Mouse (Mus musculus) forebrain, postnatal 0 days (tissue): ENCODE measurements at regions not wholly inside any gene's neighbourhood (a gene's known extent, or its start where the extent isn't known, plus 50 kb on each side); places are given as distances from the start of the nearest gene placed in this dataset.

ENCODE experiments used
- ATAC-seq: fragments of 200-750 bp; cut with Nextera tagmentation; 2 replicates; pipeline ENCODE4 v1.8.0; 2017; ENCODE audit warnings: mild to moderate bottlenecking, moderate library complexity
- DNase-seq: peaks from one replicate; pipeline ENCODE4 v3.0.0-alpha.2; 2015
- H3K27ac ChIP-seq: fragments of 300-500 bp; sonication (generic); 2 replicates; pipeline ENCODE4 v1.5.1; 2014; ENCODE audit warnings: low read depth, mild to moderate bottlenecking, antibody characterized with exemption, low read length, moderate library complexity, mixed read lengths
- H3K27me3 ChIP-seq: fragments of 300-500 bp; sonication (generic); 2 replicates; pipeline ENCODE4 v1.6.1; 2014; ENCODE audit warnings: mild to moderate bottlenecking, low read length, mixed read lengths; ENCODE audit not compliant: insufficient read depth
- H3K36me3 ChIP-seq: fragments of 300-500 bp; sonication (generic); 2 replicates; pipeline ENCODE4 v1.6.1; 2014; ENCODE audit warnings: mild to moderate bottlenecking, moderate library complexity; ENCODE audit not compliant: insufficient read depth
- H3K4me1 ChIP-seq: fragments of 300-500 bp; sonication (generic); 2 replicates; pipeline ENCODE4 v1.6.1; 2014; ENCODE audit warnings: antibody characterized with exemption; ENCODE audit not compliant: insufficient read depth
- H3K4me2 ChIP-seq: fragments of 300-500 bp; sonication (generic); 2 replicates; pipeline ENCODE4 v1.6.1; 2014; ENCODE audit warnings: low read depth, mild to moderate bottlenecking, moderate library complexity
- H3K4me3 ChIP-seq: fragments of 300-500 bp; sonication (generic); 2 replicates; pipeline ENCODE4 v1.5.1; 2014; ENCODE audit warnings: low read depth, low read length, mixed read lengths
- H3K9ac ChIP-seq: fragments of 300-500 bp; sonication (generic); 2 replicates; pipeline ENCODE4 v1.6.1; 2014; ENCODE audit warnings: mild to moderate bottlenecking
- H3K9me3 ChIP-seq: fragments of 300-500 bp; sonication (generic); 2 replicates; pipeline ENCODE4 v1.6.1; 2016; ENCODE audit warnings: low read length
- CTCF ChIP-seq: sonication (generic); IDR thresholded peaks from 2 replicates; pipeline ENCODE4 v1.5.1; 2016; ENCODE audit warnings: antibody characterized with exemption, control low read depth, low read depth
- WGBS: fragments of 180-500 bp; shearing (Covaris S2); extraction: QIAGEN DNeasy Blood & Tissue Kit; methylation state at CpG from one replicate; pipeline ENCODE4 v1.1.7; 2014; 5-methylcytosine and 5-hydroxymethylcytosine counted together

GRCm38 (mm10) chr4:95487323-95487722 is 70.0 kb upstream of the Fggy start:
- no peak overlapping the region for H3K4me3 ChIP-seq
- no peak for TF ChIP-seq CTCF
- H3K36me3 ChIP-seq: no peaks in the 10 kb centered on the region
- H3K9me3 ChIP-seq: no peaks in the 10 kb centered on the region
- H3K9ac ChIP-seq: no peak overlapping the region
- H3K27me3 ChIP-seq: no peaks in the 10 kb centered on the region
- no peaks in the 10 kb centered on the region for H3K4me1 ChIP-seq
- DNase-seq: no peak
- no peak overlapping the region for H3K27ac ChIP-seq
- no peak overlapping the region for H3K4me2 ChIP-seq
- ATAC-seq: no peak
- WGBS: 79% methylated on average over 7 of the region's 7 CpGs

- no peak for ATAC-seq
- Histone ChIP-seq H3K4me3 (no peak overlapping the region), H3K27me3 (no peaks in the 10 kb centered on the region), H3K9ac (no peak overlapping the region), H3K4me1 (no peaks in the 10 kb centered on the region), H3K4me2 (no peak overlapping the region), H3K36me3 (no peaks in the 10 kb centered on the region), H3K9me3 (no peaks in the 10 kb centered on the region), H3K27ac (no peak overlapping the region)
- TF ChIP-seq CTCF: no peak
- WGBS: 76% methylated on average over 1 of the region's 1 CpGs
- DNase-seq: no peak
These were observed 69.3 kb upstream of the Fggy start for GRCm38 (mm10) chr4:95487969-95488368.

DNA sequence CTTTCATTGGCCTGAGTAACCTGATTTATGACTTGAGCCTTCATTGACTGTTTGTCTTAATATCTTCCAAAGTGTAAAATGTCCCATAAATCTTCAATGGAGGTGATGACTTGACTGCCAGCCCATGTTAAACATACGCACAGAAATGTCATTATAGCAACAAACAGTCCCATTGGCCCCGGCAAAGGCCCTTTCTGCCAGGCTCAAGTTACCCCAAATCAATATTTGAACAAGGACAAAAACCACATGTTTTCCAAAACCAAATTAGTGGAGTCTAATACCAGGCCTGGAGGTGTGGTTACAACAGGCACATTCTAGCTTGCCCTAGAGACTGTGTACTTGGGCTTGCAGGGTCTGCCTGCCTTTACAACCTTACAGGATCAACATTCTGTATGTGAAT is 68.2 kb upstream of the Fggy start:
- H3K9ac ChIP-seq: no peak overlapping the region
- no peak for TF ChIP-seq CTCF
- H3K27me3 ChIP-seq: no peaks in the 10 kb centered on the region
- DNase-seq (no peak), ATAC-seq (no peak)
- H3K4me2 ChIP-seq: no peak overlapping the region
- H3K9me3 ChIP-seq: no peaks in the 10 kb centered on the region
- H3K4me3 ChIP-seq: no peak overlapping the region
- 94% methylated on average over 2 of the region's 2 CpGs for WGBS
- no peaks in the 10 kb centered on the region for H3K36me3 ChIP-seq
- H3K27ac ChIP-seq: no peak overlapping the region
- no peaks in the 10 kb centered on the region for H3K4me1 ChIP-seq

- ATAC-seq (no peak), DNase-seq (no peak)
- Histone ChIP-seq H3K4me2 (no peak overlapping the region), H3K27me3 (no peaks in the 10 kb centered on the region), H3K9ac (no peak overlapping the region), H3K4me3 (no peak overlapping the region), H3K36me3 (no peaks in the 10 kb centered on the region), H3K27ac (no peak overlapping the region), H3K9me3 (no peaks in the 10 kb centered on the region), H3K4me1 (no peaks in the 10 kb centered on the region)
- WGBS: 93% methylated on average over 3 of the region's 3 CpGs
- no peak for TF ChIP-seq CTCF
These were observed 57.0 kb upstream of the Fggy start for GRCm38 (mm10) chr4:95500265-95500664.

DNA sequence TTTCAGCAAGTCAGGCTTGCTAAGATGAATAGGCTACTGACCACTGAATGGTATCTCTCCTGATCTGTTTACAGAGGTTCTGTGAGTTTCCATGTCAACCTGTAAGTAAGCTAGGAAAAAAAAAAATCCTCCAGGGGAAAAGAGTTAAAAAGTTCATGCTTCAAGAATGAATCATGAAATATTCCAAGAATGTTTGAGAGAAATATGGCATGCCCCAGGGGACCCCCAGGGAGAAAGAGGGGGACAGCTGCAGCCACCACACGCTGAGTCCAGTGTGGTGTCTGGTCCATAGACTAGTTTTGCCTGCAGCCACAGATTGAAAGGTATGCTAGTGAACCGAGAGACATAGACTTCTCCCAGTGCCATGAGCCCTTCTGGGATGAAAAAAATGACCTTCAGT is 56.1 kb upstream of the Fggy start:
- Histone ChIP-seq H3K4me1 (no peaks in the 10 kb centered on the region), H3K9ac (no peak overlapping the region), H3K4me3 (no peak overlapping the region), H3K27me3 (no peaks in the 10 kb centered on the region), H3K4me2 (no peak overlapping the region), H3K27ac (no peak overlapping the region), H3K36me3 (no peaks in the 10 kb centered on the region), H3K9me3 (no peaks in the 10 kb centered on the region)
- no peak for TF ChIP-seq CTCF
- no peak for ATAC-seq
- 53% methylated on average over 2 of the region's 2 CpGs for WGBS
- no peak for DNase-seq

DNA sequence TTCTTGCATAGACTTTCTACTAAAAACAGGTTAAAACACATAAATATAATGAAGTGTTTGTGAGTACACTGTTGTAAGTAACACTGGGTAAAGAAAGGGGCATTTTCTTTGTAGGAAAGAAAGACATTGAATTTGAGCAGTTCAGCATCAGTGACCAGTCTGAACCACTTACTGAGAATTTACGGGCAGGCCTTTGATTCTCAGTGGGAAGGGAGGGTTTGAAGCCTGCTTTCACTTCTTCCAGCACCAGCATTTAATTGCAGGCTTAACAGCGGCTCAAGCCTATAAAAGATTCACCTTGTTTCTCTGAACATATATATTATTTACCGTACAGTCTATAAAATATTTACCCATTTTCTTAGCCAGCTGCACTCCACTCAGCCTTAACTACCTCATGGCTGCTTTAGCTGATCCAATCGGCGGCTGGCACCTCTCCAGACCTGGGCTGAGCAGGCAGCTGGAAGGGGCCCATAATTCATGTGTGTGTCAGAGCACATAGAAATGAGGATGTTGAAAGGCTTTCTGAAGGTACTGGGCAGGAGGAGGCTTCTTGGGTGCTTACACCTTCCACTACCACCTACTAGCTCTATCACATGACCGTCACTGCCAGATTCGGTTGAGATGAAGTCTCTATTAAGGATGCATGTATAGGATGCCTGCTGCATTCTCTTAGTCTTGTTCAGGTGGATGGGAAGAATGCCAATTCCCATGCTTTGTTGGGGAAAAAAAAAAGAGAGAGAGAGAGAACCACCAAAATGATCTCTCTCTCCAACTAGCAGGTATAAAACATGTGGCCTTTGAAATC is 50.0 kb upstream of the Fggy start:
- peak; percentile 32 for DNase-seq
- no peak for TF ChIP-seq CTCF
- H3K9ac ChIP-seq: no peak overlapping the region
- H3K4me3 ChIP-seq: no peak overlapping the region
- H3K27ac ChIP-seq: no peak overlapping the region
- no peaks in the 10 kb centered on the region for H3K4me1 ChIP-seq
- no peaks in the 10 kb centered on the region for H3K27me3 ChIP-seq
- H3K4me2 ChIP-seq: no peak overlapping the region
- no peaks in the 10 kb centered on the region for H3K9me3 ChIP-seq
- ATAC-seq: no peak
- no peaks in the 10 kb centered on the region for H3K36me3 ChIP-seq
- 36% methylated on average over 7 of the region's 7 CpGs for WGBS
